Mouse (Mus musculus) urinary bladder, postnatal 10 days (tissue): Measurements from ENCODE around the gene Washc2.

ENCODE experiments used
- DNase-seq: peaks from one replicate; pipeline ENCODE4 v3.0.0; 2022; ENCODE audit warnings: low spot score

Washc2 gene

GRCm38 (mm10) chr6:116262824-116263223 is 55.0 kb downstream of the Washc2 start:
- no peak for DNase-seq

DNA sequence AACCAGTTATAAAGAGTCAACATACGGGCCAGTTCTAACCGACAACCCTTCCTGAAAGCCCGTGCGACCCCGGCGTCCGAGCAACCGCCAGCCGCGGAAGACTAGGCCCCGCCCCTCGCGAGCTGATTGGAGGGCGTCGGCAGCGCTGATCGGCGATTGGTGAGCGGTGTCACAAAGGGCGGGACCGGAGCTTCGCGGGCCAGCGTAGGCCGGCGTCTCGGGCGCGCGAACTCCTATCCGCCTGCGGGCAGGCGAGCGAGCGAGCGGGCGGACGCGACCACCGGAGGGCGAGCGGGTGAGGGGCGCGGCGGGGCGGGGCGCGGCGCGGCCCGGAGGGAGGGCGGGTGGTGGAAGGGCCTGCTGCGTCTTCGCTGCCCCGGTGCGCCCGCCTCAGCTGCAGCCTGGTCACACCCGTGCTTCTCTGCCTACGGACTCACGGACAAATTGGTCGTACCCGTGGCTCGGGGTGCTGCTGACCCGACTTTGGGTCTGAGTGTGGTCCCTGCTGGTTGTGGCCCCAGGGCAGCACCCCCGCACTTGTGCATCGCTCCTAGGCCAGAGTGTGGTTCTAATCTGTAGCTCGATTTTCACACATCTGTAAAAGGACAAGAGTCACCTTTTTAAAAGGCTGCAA is 56.3 kb downstream of the Washc2 start, which contains the start of gene Zfand4:
Gene Zfand4 (plus strand): TSS at position 205 of the 634 bp plus-strand sequence.
- peak; percentile 73 for DNase-seq

GRCm38 (mm10) chr6:116264836-116265235 is 57.0 kb downstream of the Washc2 start:
- no peak for DNase-seq

DNA sequence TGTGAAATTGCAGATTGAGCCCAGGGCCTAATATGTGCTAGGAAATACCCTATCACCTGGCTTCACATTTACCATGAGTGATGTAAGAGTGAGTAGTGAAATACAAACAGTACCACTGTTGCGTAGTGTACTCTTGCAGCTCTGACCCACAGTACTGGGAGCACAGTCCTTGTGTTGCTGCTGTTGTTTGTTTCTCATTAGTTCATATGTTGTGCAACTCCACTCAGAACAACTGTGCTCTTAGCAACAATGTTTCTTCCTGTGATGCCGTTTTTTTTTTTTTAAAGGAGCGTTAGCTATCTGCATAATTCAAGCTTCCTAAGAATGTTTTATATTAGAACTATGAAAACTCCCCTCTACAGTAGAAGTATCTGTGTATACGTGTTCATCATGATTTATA is 57.8 kb downstream of the Washc2 start:
- no peak for DNase-seq

GRCm38 (mm10) chr6:116266273-116267109 is 58.7 kb downstream of the Washc2 start:
- DNase-seq = no peak

- DNase-seq = no peak
Measured at GRCm38 (mm10) chr6:116267110-116267423, 59.2 kb downstream of the Washc2 start.

DNA sequence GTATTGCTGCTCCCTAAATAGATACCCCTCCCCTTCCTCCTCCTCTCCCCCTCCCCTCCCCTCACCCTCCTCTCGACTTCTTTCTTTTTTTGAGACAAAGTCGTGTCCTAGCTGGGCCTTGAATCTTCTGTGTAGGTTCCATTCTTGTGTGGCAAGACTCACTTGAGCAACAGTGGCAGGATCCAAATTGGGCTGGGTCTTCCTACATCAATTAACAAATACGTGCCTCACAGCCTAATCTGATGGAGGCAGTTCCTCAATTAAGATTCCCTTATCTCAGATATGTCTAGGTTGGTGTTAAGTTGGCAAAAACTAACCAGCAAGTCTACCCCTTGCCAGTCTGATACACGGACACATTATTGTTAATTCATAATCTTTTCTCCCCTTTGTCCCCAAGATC is 67.9 kb downstream of the Washc2 start:
- no peak for DNase-seq

- no peak for DNase-seq
Measured at GRCm38 (mm10) chr6:116278679-116279317, 71.0 kb downstream of the Washc2 start.

GRCm38 (mm10) chr6:116281014-116281413 is 73.2 kb downstream of the Washc2 start:
- DNase-seq = no peak

DNA sequence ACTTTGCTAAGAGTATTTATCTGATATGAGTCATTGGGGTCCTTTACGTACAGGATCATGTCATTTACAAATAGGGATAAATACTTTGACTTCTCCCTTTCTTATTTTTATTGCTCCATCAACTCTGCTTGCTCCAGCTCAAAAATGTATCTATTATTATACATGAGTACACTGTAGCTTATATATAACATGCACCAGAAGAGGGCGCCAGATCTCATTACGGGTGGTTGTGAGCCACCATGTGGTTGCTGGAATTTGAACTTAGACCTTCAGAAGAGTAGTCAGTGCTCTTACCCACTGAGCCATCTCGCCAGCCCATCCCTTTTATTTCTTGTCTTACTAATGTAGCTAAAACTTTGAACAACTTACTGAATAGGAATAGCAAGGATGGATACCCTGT is 74.7 kb downstream of the Washc2 start:
- DNase-seq = no peak

GRCm38 (mm10) chr6:116283280-116283679 is 75.4 kb downstream of the Washc2 start:
- no peak for DNase-seq

- no peak for DNase-seq
Measured at GRCm38 (mm10) chr6:116286321-116286720, 78.5 kb downstream of the Washc2 start.

DNA sequence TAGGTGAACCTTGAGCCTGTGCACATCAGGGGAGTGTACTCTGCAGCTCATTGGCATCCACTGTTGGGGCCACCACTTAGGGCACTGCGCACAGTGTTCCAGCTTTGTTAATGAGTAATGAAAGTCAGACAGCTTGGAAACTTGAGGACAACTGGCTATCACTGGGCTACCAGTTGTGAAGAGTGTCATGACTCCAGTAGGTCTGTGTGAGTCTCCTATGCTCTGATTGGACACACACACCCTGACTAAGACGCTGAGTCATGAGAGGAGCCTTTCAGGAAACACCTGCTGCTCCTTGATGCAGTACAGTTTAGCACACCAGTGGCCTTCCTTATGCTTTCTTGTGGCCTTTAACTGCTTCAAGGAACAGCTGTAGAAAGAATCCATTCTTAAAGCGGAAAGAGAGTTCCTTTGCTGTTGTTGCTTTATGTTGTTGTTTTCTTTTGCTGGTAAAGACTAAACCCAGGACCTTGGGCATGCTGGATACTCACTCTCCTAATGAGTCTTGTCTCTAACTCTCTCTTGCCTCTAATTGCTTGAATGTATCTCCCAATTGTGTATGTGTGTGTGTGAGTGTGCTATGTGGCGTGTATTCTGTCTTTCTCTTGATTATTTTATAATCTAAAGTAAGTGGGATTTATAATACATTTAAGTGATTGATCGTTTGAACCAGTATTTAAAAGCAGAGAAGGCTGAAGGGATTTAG is 79.2 kb downstream of the Washc2 start:
- DNase-seq = no peak

GRCm38 (mm10) chr6:116311411-116311810 is 103.6 kb downstream of the Washc2 start:
- DNase-seq = no peak
